Mouse (Mus musculus) cerebellum, postnatal 36 days (tissue): ENCODE results near the gene Ptpn11.

ENCODE experiments used
- DNase-seq, 2 experiments: peaks; one replicate each; pipeline ENCODE4 v3.0.0; 2021 to 2022; ENCODE audit warnings: mixed read lengths in 2 of 2

Ptpn11 gene

GRCm38 (mm10) chr5:121081754-121082153, 109.4 kb downstream of the Ptpn11 start:
- no peak for DNase-seq
